Mouse (Mus musculus): ENCODE results near the gene Pus10. TPM values are rescaled to one million over a fixed set of nuclear protein-coding genes. Genes with fewer than 3 reads are reported as not detected.

The Pus10 gene
- polyA plus RNA-seq (2014; fragmentation: Nextera tagmentation; extraction: Ambion mirVana): 19.1 and 20.7 TPM in 2 replicates

DNA sequence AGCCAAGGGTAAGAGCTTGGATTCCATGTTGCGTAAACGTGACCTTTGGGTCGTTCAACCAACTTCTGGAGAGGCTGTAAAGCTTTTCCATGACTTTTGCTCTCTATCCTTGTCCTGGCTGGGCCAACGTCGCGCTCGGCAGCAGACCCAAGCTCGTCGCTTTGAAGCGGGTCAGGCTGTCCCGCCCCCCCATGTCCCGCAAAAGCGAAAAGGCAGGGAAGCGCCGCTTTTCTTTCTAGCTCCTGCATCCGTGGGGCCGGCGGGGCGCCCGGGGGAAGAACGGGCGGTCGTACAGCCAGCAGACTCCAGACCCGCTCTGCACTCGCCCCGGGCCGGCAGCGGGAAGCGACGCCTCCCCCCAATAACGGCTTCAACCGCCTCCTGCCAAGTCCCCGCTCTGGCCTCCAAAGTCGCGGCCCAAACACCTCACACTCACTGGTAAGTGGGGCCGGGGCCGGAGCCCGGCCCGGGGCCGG lies at the start of gene Pus10:
Gene Pus10 (plus strand): TSS at position 364 of the 476 bp plus-strand sequence.
- Histone ChIP-seq H3K27ac (ENCODE audit: low read depth, low read length) (peak within 1 kb of the TSS; percentile 85), H3K4me2 (peak within 1 kb of the TSS; percentile 65), H3K4me3 (ENCODE audit: low read depth, low read length) (peak within 1 kb of the TSS; percentile 88), H3K36me3 (ENCODE audit: control insufficient read depth, insufficient read depth, low read length) (no peaks in the 10 kb centered on the region), H3K9ac (ENCODE audit: low read length) (peak within 1 kb of the TSS; percentile 82), H3K9me3 (ENCODE audit: control insufficient read depth, low read length) (no peaks in the 10 kb centered on the region), H3K4me1 (ENCODE audit: control insufficient read depth, insufficient read depth, low read length) (peaks cover 2% of the 10 kb centered on the region; the same call in 1 of the 2 replicates), H3K27me3 (ENCODE audit: control insufficient read depth, insufficient read depth, low read length) (no peaks in the 10 kb centered on the region)
- DNase-seq (ENCODE audit: low spot score, missing footprints) (no peak), ATAC-seq (ENCODE audit: low FRiP score) (peak; percentile 75)
- under 1% methylated on average over 40 of the region's 40 CpGs for WGBS

GRCm38 (mm10) chr11:23618995-23619394 lies 46.5 kb upstream of the Pus10 start:
- ATAC-seq (ENCODE audit: low FRiP score) (no peak), DNase-seq (ENCODE audit: low spot score, missing footprints) (no peak)
- Histone ChIP-seq H3K4me3 (ENCODE audit: low read depth, low read length) (no peak overlapping the region), H3K9me3 (ENCODE audit: control insufficient read depth, low read length) (no peaks in the 10 kb centered on the region), H3K4me2 (no peak overlapping the region), H3K9ac (ENCODE audit: low read length) (no peak overlapping the region), H3K4me1 (ENCODE audit: control insufficient read depth, insufficient read depth, low read length) (no peaks in the 10 kb centered on the region), H3K27ac (ENCODE audit: low read depth, low read length) (no peak overlapping the region), H3K27me3 (ENCODE audit: control insufficient read depth, insufficient read depth, low read length) (no peaks in the 10 kb centered on the region), H3K36me3 (ENCODE audit: control insufficient read depth, insufficient read depth, low read length) (no peaks in the 10 kb centered on the region)
- 85% methylated on average over 5 of the region's 5 CpGs for WGBS

DNA sequence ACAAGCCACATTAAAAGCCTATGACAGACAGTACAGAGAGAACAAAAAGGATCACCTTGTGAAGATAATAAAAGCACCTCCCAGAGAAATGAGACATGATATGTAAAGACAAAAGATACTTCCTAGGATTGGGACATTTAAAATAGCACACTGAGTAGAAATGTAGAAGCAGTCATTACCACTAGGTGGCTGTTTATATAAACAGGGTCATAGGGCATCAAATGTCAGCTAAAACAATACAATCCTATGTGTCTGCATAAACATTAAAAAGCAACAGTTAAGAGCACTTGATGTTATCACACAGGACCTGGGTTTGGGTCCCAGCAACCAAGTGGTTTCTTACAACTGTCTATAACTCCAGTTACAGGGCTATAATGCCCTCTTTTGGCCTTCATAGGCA lies 34.8 kb upstream of the Pus10 start:
- no peak overlapping the region for H3K27ac ChIP-seq (ENCODE audit: low read depth, low read length)
- H3K36me3 ChIP-seq (ENCODE audit: control insufficient read depth, insufficient read depth, low read length): no peaks in the 10 kb centered on the region
- H3K9me3 ChIP-seq (ENCODE audit: control insufficient read depth, low read length): no peaks in the 10 kb centered on the region
- no peaks in the 10 kb centered on the region for H3K4me1 ChIP-seq (ENCODE audit: control insufficient read depth, insufficient read depth, low read length)
- H3K27me3 ChIP-seq (ENCODE audit: control insufficient read depth, insufficient read depth, low read length): no peaks in the 10 kb centered on the region
- H3K4me2 ChIP-seq: no peak overlapping the region
- H3K9ac ChIP-seq (ENCODE audit: low read length): no peak overlapping the region
- H3K4me3 ChIP-seq (ENCODE audit: low read depth, low read length): no peak overlapping the region
- DNase-seq (ENCODE audit: low spot score, missing footprints) (no peak), ATAC-seq (ENCODE audit: low FRiP score) (no peak)

GRCm38 (mm10) chr11:23632945-23633878 lies 32.3 kb upstream of the Pus10 start, which contains the start of gene 0610010F05Rik:
0610010F05Rik (minus strand) TSS chr11:23633639.
- H3K4me1 ChIP-seq (ENCODE audit: control insufficient read depth, insufficient read depth, low read length): no peaks in the 10 kb centered on the region
- WGBS: under 1% methylated on average over 86 of the region's 103 CpGs
- H3K4me2 ChIP-seq: peak within 1 kb of the TSS; percentile 59
- peak within 1 kb of the TSS; percentile 90 for H3K27ac ChIP-seq (ENCODE audit: low read depth, low read length)
- no peaks in the 10 kb centered on the region for H3K36me3 ChIP-seq (ENCODE audit: control insufficient read depth, insufficient read depth, low read length)
- DNase-seq (ENCODE audit: low spot score, missing footprints) (peak; percentile 99), ATAC-seq (ENCODE audit: low FRiP score) (peak; percentile 100)
- no peaks in the 10 kb centered on the region for H3K27me3 ChIP-seq (ENCODE audit: control insufficient read depth, insufficient read depth, low read length)
- H3K9me3 ChIP-seq (ENCODE audit: control insufficient read depth, low read length): no peaks in the 10 kb centered on the region
- H3K9ac ChIP-seq (ENCODE audit: low read length): peak within 1 kb of the TSS; percentile 75
- H3K4me3 ChIP-seq (ENCODE audit: low read depth, low read length): peak within 1 kb of the TSS; percentile 87

DNA sequence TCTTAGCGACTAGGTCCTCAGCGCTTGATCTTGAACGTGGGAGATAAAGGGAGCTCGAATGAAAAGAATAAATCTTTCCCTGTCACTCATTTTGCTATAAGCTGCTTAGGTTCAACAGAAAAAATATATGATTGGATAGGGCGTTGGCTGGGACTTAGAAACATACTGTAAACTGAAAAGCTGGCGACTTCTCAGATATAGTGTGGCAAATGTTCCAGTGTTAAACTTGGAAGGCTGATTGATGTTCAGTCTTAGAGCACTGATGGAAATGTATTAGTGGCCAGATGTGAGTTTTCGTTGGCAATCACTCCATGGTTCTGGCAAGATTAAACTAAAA lies 31.6 kb upstream of the Pus10 start:
- ATAC-seq (ENCODE audit: low FRiP score): no peak
- 14% methylated on average over 7 of the region's 7 CpGs for WGBS
- Histone ChIP-seq H3K36me3 (ENCODE audit: control insufficient read depth, insufficient read depth, low read length) (no peaks in the 10 kb centered on the region), H3K9ac (ENCODE audit: low read length) (no peak overlapping the region), H3K9me3 (ENCODE audit: control insufficient read depth, low read length) (no peaks in the 10 kb centered on the region), H3K27ac (ENCODE audit: low read depth, low read length) (no peak overlapping the region), H3K4me2 (peak overlapping the region; percentile 41), H3K27me3 (ENCODE audit: control insufficient read depth, insufficient read depth, low read length) (no peaks in the 10 kb centered on the region), H3K4me1 (ENCODE audit: control insufficient read depth, insufficient read depth, low read length) (no peaks in the 10 kb centered on the region), H3K4me3 (ENCODE audit: low read depth, low read length) (peak overlapping the region; percentile 87)
- DNase-seq (ENCODE audit: low spot score, missing footprints): no peak

GRCm38 (mm10) chr11:23634573-23634972 lies 30.9 kb upstream of the Pus10 start:
- no peak for ATAC-seq (ENCODE audit: low FRiP score)
- H3K9ac ChIP-seq (ENCODE audit: low read length): no peak overlapping the region

DNA sequence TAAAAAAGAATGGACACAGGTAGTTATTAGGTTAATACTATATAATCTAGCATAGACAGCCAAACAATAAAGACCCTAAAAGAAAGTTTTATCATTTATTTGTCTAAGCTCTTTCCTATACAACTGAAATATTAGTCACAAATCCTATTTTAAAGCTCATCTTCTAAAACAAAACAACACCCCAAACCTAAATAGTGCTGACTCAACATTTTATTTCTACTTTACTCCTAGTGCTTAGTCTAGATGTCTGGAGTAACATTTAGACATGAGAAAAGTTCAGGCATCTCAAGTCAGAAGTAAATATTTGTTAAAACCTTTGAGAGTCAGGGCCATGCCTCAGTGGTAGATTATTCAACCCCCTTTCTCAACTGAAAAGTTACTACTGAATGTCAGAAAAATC lies 18.0 kb upstream of the Pus10 start:
- Histone ChIP-seq H3K27ac (ENCODE audit: low read depth, low read length) (no peak overlapping the region), H3K36me3 (ENCODE audit: control insufficient read depth, insufficient read depth, low read length) (no peaks in the 10 kb centered on the region; the same call in 1 of the 2 replicates), H3K9me3 (ENCODE audit: control insufficient read depth, low read length) (no peaks in the 10 kb centered on the region), H3K27me3 (ENCODE audit: control insufficient read depth, insufficient read depth, low read length) (no peaks in the 10 kb centered on the region), H3K4me2 (no peak overlapping the region), H3K4me1 (ENCODE audit: control insufficient read depth, insufficient read depth, low read length) (no peaks in the 10 kb centered on the region), H3K9ac (ENCODE audit: low read length) (no peak overlapping the region), H3K4me3 (ENCODE audit: low read depth, low read length) (no peak overlapping the region)
- DNase-seq (ENCODE audit: low spot score, missing footprints): no peak
- no peak for ATAC-seq (ENCODE audit: low FRiP score)

More at GRCm38 (mm10) chr11:23634573-23634972, 30.9 kb upstream of the Pus10 start:
- Histone ChIP-seq H3K4me2 (no peak overlapping the region), H3K36me3 (ENCODE audit: control insufficient read depth, insufficient read depth, low read length) (no peaks in the 10 kb centered on the region), H3K9me3 (ENCODE audit: control insufficient read depth, low read length) (no peaks in the 10 kb centered on the region), H3K27me3 (ENCODE audit: control insufficient read depth, insufficient read depth, low read length) (no peaks in the 10 kb centered on the region), H3K4me1 (ENCODE audit: control insufficient read depth, insufficient read depth, low read length) (no peaks in the 10 kb centered on the region), H3K27ac (ENCODE audit: low read depth, low read length) (no peak overlapping the region), H3K4me3 (ENCODE audit: low read depth, low read length) (no peak overlapping the region)
- no peak for DNase-seq (ENCODE audit: low spot score, missing footprints)
- 81% methylated on average over 8 of the region's 8 CpGs for WGBS

DNA sequence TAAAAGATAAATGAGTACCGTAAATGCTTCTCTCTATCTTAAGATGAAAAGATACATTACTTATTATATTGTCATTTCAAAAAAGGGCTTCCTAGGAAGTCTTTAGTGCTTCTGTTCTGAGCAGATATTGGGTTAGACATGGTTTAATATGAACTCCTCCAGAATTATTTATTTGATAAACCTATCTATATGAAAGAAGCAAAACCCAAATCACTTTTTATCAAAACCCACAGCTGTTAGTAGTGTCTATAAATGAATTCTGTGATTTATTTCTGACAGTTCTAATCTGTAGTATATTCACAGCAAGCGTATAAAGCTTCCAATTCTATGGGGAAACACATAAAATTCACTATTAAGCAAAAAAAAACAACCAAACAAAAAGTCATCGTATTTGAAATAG lies 17.6 kb upstream of the Pus10 start:
- Histone ChIP-seq H3K4me2 (no peak overlapping the region), H3K27ac (ENCODE audit: low read depth, low read length) (no peak overlapping the region), H3K4me3 (ENCODE audit: low read depth, low read length) (no peak overlapping the region), H3K9ac (ENCODE audit: low read length) (no peak overlapping the region), H3K4me1 (ENCODE audit: control insufficient read depth, insufficient read depth, low read length) (no peaks in the 10 kb centered on the region), H3K9me3 (ENCODE audit: control insufficient read depth, low read length) (no peaks in the 10 kb centered on the region), H3K36me3 (ENCODE audit: control insufficient read depth, insufficient read depth, low read length) (no peaks in the 10 kb centered on the region; the same call in 1 of the 2 replicates), H3K27me3 (ENCODE audit: control insufficient read depth, insufficient read depth, low read length) (no peaks in the 10 kb centered on the region)
- 94% methylated on average over 3 of the region's 3 CpGs for WGBS
- ATAC-seq (ENCODE audit: low FRiP score) (no peak), DNase-seq (ENCODE audit: low spot score, missing footprints) (no peak)

DNA sequence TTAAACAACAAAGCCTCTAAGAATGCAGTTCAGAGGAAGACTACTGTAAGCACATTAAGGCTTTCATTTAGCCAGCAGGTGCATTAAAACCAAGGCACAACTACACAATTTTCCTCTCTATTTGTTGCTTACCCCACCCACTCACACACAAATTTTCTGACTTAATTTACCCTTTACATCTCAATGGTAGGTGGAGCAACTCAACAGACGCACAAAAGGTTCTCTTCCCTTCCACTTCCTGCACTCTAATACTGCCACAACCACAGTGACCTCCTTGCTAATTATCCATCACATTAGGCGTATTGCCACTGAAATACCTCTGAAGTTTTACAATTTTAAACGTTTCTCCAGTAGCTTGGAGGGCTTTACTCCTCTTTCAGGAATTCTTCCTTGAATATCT lies 11.8 kb upstream of the Pus10 start:
- Histone ChIP-seq H3K4me3 (ENCODE audit: low read depth, low read length) (no peak overlapping the region), H3K27me3 (ENCODE audit: control insufficient read depth, insufficient read depth, low read length) (no peaks in the 10 kb centered on the region), H3K9me3 (ENCODE audit: control insufficient read depth, low read length) (no peaks in the 10 kb centered on the region), H3K36me3 (ENCODE audit: control insufficient read depth, insufficient read depth, low read length) (no peaks in the 10 kb centered on the region; the same call in 1 of the 2 replicates), H3K4me1 (ENCODE audit: control insufficient read depth, insufficient read depth, low read length) (no peaks in the 10 kb centered on the region), H3K4me2 (no peak overlapping the region), H3K27ac (ENCODE audit: low read depth, low read length) (no peak overlapping the region), H3K9ac (ENCODE audit: low read length) (no peak overlapping the region)
- DNase-seq (ENCODE audit: low spot score, missing footprints) (no peak), ATAC-seq (ENCODE audit: low FRiP score) (no peak)
- 74% methylated on average over 3 of the region's 3 CpGs for WGBS
